Mouse (Mus musculus): ENCODE data around the gene Rabepk.

GRCm38 (mm10) chr2:34827591-34827990 lies 27.9 kb upstream of the Rabepk start:
- TF ChIP-seq POLR2A (IDR thresholded peaks at IDR 0.05; ENCODE audit: borderline replicate concordance, extremely low read depth, insufficient read depth, insufficient read length, poor library complexity, severe bottlenecking) (no peak), CTCF (IDR thresholded peaks at IDR 0.05; ENCODE audit: borderline replicate concordance, extremely low read depth, insufficient read depth, insufficient read length) (no peak)
